Mouse (Mus musculus): ENCODE results near the gene Pi16. TPM values are rescaled to one million over a fixed set of nuclear protein-coding genes. Genes with fewer than 3 reads are reported as not detected.
A peak's percentile ranks its signal among the peaks of the same experiment; 100 is the strongest.

Pi16 gene
- polyA plus RNA-seq, 1 experiment from 2014 or later: 3.5 TPM

- ATAC-seq (replicated peaks; ENCODE audit: extremely low read depth, insufficient read depth, low FRiP score): no peak
- Histone ChIP-seq H3K27ac (ENCODE audit: low read length) (no peak overlapping the region), H3K4me2 (ENCODE audit: low read depth, low read length) (no peak overlapping the region), H3K4me3 (ENCODE audit: low read length) (no peak overlapping the region), H3K27me3 (ENCODE audit: control insufficient read depth, insufficient read depth, low read length) (no peaks in the 10 kb centered on the region), H3K36me3 (ENCODE audit: control insufficient read depth, insufficient read depth) (0 out of 2 replicates have a peak, but pooled peaks cover 3% of the 10 kb centered on the region), H3K9me3 (replicated peaks; ENCODE audit: control insufficient read depth, low read length) (peaks cover 6% of the 10 kb centered on the region), H3K9ac (ENCODE audit: low read length) (no peak overlapping the region), H3K4me1 (ENCODE audit: control insufficient read depth, insufficient read depth, low read length) (no peaks in the 10 kb centered on the region)
- WGBS: 86% methylated on average over 2 of the region's 2 CpGs
These were observed 5.4 kb upstream of the Pi16 start for GRCm38 (mm10) chr17:29312082-29312481.

GRCm38 (mm10) chr17:29313300-29313699 lies 4.2 kb upstream of the Pi16 start:
- Histone ChIP-seq H3K4me2 (ENCODE audit: low read depth, low read length) (no peak overlapping the region), H3K27me3 (ENCODE audit: control insufficient read depth, insufficient read depth, low read length) (no peaks in the 10 kb centered on the region), H3K36me3 (ENCODE audit: control insufficient read depth, insufficient read depth) (0 out of 2 replicates have a peak, but pooled peaks cover 3% of the 10 kb centered on the region), H3K9me3 (replicated peaks; ENCODE audit: control insufficient read depth, low read length) (peaks cover 6% of the 10 kb centered on the region), H3K27ac (ENCODE audit: low read length) (no peak overlapping the region), H3K9ac (ENCODE audit: low read length) (no peak overlapping the region), H3K4me3 (ENCODE audit: low read length) (no peak overlapping the region), H3K4me1 (ENCODE audit: control insufficient read depth, insufficient read depth, low read length) (no peaks in the 10 kb centered on the region)
- ATAC-seq (replicated peaks; ENCODE audit: extremely low read depth, insufficient read depth, low FRiP score): no peak

- no peak overlapping the region for H3K4me2 ChIP-seq (ENCODE audit: low read depth, low read length)
- H3K27me3 ChIP-seq (ENCODE audit: control insufficient read depth, insufficient read depth, low read length): peaks cover 10% of the 10 kb centered on the region
- 0 out of 2 replicates have a peak, but pooled peaks have one; percentile 17 for ATAC-seq (replicated peaks; ENCODE audit: extremely low read depth, insufficient read depth, low FRiP score)
- 54% methylated on average over 9 of the region's 9 CpGs for WGBS
- H3K27ac ChIP-seq (ENCODE audit: low read length): peak overlapping the region; percentile 65
- H3K4me3 ChIP-seq (ENCODE audit: low read length): no peak overlapping the region
- 0 out of 2 replicates have a peak, but pooled peaks cover 2% of the 10 kb centered on the region for H3K4me1 ChIP-seq (ENCODE audit: control insufficient read depth, insufficient read depth, low read length)
- H3K9ac ChIP-seq (ENCODE audit: low read length): no peak overlapping the region
- H3K9me3 ChIP-seq (replicated peaks; ENCODE audit: control insufficient read depth, low read length): peaks cover 6% of the 10 kb centered on the region
- H3K36me3 ChIP-seq (ENCODE audit: control insufficient read depth, insufficient read depth): 0 out of 2 replicates have a peak, but pooled peaks cover 3% of the 10 kb centered on the region
These were observed 1.6 kb upstream of the Pi16 start for GRCm38 (mm10) chr17:29315672-29316465.

- Histone ChIP-seq H3K27ac (ENCODE audit: low read length) (peak overlapping the region; percentile 65), H3K9me3 (replicated peaks; ENCODE audit: control insufficient read depth, low read length) (peaks cover 6% of the 10 kb centered on the region)
- 46% methylated on average over 3 of the region's 3 CpGs for WGBS
These were observed 589 bp upstream of the Pi16 start for GRCm38 (mm10) chr17:29316891-29317290.

GRCm38 (mm10) chr17:29318731-29319250 lies 1.3 kb downstream of the Pi16 start:
- Histone ChIP-seq H3K4me2 (ENCODE audit: low read depth, low read length) (no peak overlapping the region), H3K36me3 (ENCODE audit: control insufficient read depth, insufficient read depth) (no peaks in the 10 kb centered on the region), H3K27me3 (ENCODE audit: control insufficient read depth, insufficient read depth, low read length) (peaks cover 26% of the 10 kb centered on the region), H3K27ac (ENCODE audit: low read length) (no peak overlapping the region), H3K4me1 (ENCODE audit: control insufficient read depth, insufficient read depth, low read length) (peaks cover 5% of the 10 kb centered on the region; the same call in 1 of the 2 replicates), H3K9me3 (replicated peaks; ENCODE audit: control insufficient read depth, low read length) (no peaks in the 10 kb centered on the region), H3K9ac (ENCODE audit: low read length) (peak overlapping the region; percentile 20; the same call in 1 of the 2 replicates), H3K4me3 (ENCODE audit: low read length) (no peak overlapping the region)
- WGBS: 50% methylated on average over 6 of the region's 6 CpGs
- ATAC-seq (replicated peaks; ENCODE audit: extremely low read depth, insufficient read depth, low FRiP score): no peak

More at GRCm38 (mm10) chr17:29316891-29317290, 589 bp upstream of the Pi16 start:
- Histone ChIP-seq H3K9ac (ENCODE audit: low read length) (no peak overlapping the region), H3K27me3 (ENCODE audit: control insufficient read depth, insufficient read depth, low read length) (peaks cover 16% of the 10 kb centered on the region), H3K4me2 (ENCODE audit: low read depth, low read length) (no peak overlapping the region), H3K4me3 (ENCODE audit: low read length) (no peak overlapping the region), H3K4me1 (ENCODE audit: control insufficient read depth, insufficient read depth, low read length) (0 out of 2 replicates have a peak, but pooled peaks cover 2% of the 10 kb centered on the region), H3K36me3 (ENCODE audit: control insufficient read depth, insufficient read depth) (0 out of 2 replicates have a peak, but pooled peaks cover 3% of the 10 kb centered on the region)
- no peak for ATAC-seq (replicated peaks; ENCODE audit: extremely low read depth, insufficient read depth, low FRiP score)

- H3K4me2 ChIP-seq (ENCODE audit: low read depth, low read length): no peak overlapping the region
- peaks cover 26% of the 10 kb centered on the region for H3K27me3 ChIP-seq (ENCODE audit: control insufficient read depth, insufficient read depth, low read length)
- no peak overlapping the region for H3K4me3 ChIP-seq (ENCODE audit: low read length)
- WGBS: 78% methylated on average over 7 of the region's 7 CpGs
- H3K27ac ChIP-seq (ENCODE audit: low read length): no peak overlapping the region
- H3K9ac ChIP-seq (ENCODE audit: low read length): no peak overlapping the region
- ATAC-seq (replicated peaks; ENCODE audit: extremely low read depth, insufficient read depth, low FRiP score): no peak
- no peaks in the 10 kb centered on the region for H3K36me3 ChIP-seq (ENCODE audit: control insufficient read depth, insufficient read depth)
- H3K9me3 ChIP-seq (replicated peaks; ENCODE audit: control insufficient read depth, low read length): no peaks in the 10 kb centered on the region
- H3K4me1 ChIP-seq (ENCODE audit: control insufficient read depth, insufficient read depth, low read length): peaks cover 5% of the 10 kb centered on the region; the same call in 1 of the 2 replicates
These were observed 2.0 kb downstream of the Pi16 start for GRCm38 (mm10) chr17:29319476-29319875.

GRCm38 (mm10) chr17:29319881-29320639 lies 2.6 kb downstream of the Pi16 start:
- H3K9ac ChIP-seq (ENCODE audit: low read length): no peak overlapping the region
- no peak for ATAC-seq (replicated peaks; ENCODE audit: extremely low read depth, insufficient read depth, low FRiP score)
- no peaks in the 10 kb centered on the region for H3K36me3 ChIP-seq (ENCODE audit: control insufficient read depth, insufficient read depth)
- no peak overlapping the region for H3K4me2 ChIP-seq (ENCODE audit: low read depth, low read length)
- peaks cover 26% of the 10 kb centered on the region for H3K27me3 ChIP-seq (ENCODE audit: control insufficient read depth, insufficient read depth, low read length)
- H3K4me3 ChIP-seq (ENCODE audit: low read length): no peak overlapping the region
- no peaks in the 10 kb centered on the region for H3K9me3 ChIP-seq (replicated peaks; ENCODE audit: control insufficient read depth, low read length)
- WGBS: 40% methylated on average over 8 of the region's 8 CpGs
- peaks cover 5% of the 10 kb centered on the region; the same call in 1 of the 2 replicates for H3K4me1 ChIP-seq (ENCODE audit: control insufficient read depth, insufficient read depth, low read length)
- no peak overlapping the region for H3K27ac ChIP-seq (ENCODE audit: low read length)

GRCm38 (mm10) chr17:29321765-29322602 lies 4.5 kb downstream of the Pi16 start:
- H3K27me3 ChIP-seq (ENCODE audit: control insufficient read depth, insufficient read depth, low read length): peaks cover 37% of the 10 kb centered on the region
- H3K27ac ChIP-seq (ENCODE audit: low read length): no peak overlapping the region
- 37% methylated on average over 41 of the region's 41 CpGs for WGBS
- no peaks in the 10 kb centered on the region for H3K36me3 ChIP-seq (ENCODE audit: control insufficient read depth, insufficient read depth)
- H3K9ac ChIP-seq (ENCODE audit: low read length): peak overlapping the region; percentile 11; the same call in 1 of the 2 replicates
- H3K4me2 ChIP-seq (ENCODE audit: low read depth, low read length): peak overlapping the region; percentile 36
- H3K9me3 ChIP-seq (replicated peaks; ENCODE audit: control insufficient read depth, low read length): no peaks in the 10 kb centered on the region
- ATAC-seq (replicated peaks; ENCODE audit: extremely low read depth, insufficient read depth, low FRiP score): no peak
- peaks cover 10% of the 10 kb centered on the region; the same call in 1 of the 2 replicates for H3K4me1 ChIP-seq (ENCODE audit: control insufficient read depth, insufficient read depth, low read length)
- H3K4me3 ChIP-seq (ENCODE audit: low read length): no peak overlapping the region; the same call in 1 of the 2 replicates

Data from heart, embryonic 16.5 days (tissue).